Mouse (Mus musculus): ENCODE data around the gene Olfr312.

DNA sequence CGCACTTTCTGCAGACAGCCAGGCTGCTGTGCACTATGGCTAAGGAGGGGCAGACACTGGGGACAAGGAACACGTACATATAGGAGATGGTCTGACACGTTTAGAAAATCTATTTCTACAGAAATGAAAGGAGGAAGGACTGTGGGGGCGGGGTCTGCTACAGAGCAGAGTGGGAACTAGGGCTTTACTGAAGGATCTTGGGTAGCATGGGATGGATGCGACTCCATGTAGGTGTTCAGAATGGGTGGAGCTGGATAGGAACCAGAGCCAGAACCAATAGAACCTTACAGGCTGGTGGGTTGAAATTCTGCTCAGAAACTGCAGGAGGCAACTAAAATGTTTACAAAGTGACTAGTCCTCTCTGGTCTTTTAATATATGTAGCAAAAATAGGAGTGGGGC, 29.3 kb upstream of the Olfr312 start:
- TF ChIP-seq ZNF384 (IDR thresholded peaks at IDR 0.05; ENCODE audit: low read depth, low read length) (no peak), ZC3H11A (IDR thresholded peaks at IDR 0.05; ENCODE audit: borderline replicate concordance, low read depth, low read length) (no peak), HCFC1 (IDR thresholded peaks at IDR 0.05; ENCODE audit: borderline replicate concordance, insufficient read depth, low read length) (no peak)

Data from ES-E14 (cell line).